Mouse (Mus musculus): ENCODE measurements at regions not wholly inside any gene's neighbourhood (a gene's known extent, or its start where the extent isn't known, plus 50 kb on each side); places are given as distances from the start of the nearest gene placed in this dataset.

- no peak for DNase-seq (ENCODE audit: low read depth)
Measured at GRCm38 (mm10) chr6:97741427-97741826, 65.4 kb upstream of the Mitf start.

- DNase-seq (ENCODE audit: low read depth), result no peak
Measured at GRCm38 (mm10) chr6:97740851-97741201, 66.0 kb upstream of the Mitf start.

GRCm38 (mm10) chr6:97740107-97740850 lies 66.6 kb upstream of the Mitf start:
- DNase-seq (ENCODE audit: low read depth), result no peak

- no peak for DNase-seq (ENCODE audit: low read depth)
Measured at GRCm38 (mm10) chr6:97738846-97739245, 68.0 kb upstream of the Mitf start.

GRCm38 (mm10) chr6:97730835-97731234 lies 76.0 kb upstream of the Mitf start:
- DNase-seq (ENCODE audit: low read depth), result no peak

- DNase-seq (ENCODE audit: low read depth), result no peak
Measured at GRCm38 (mm10) chr6:97718184-97718910, 88.5 kb upstream of the Mitf start.

- DNase-seq (ENCODE audit: low read depth), result no peak
Measured at GRCm38 (mm10) chr6:97707401-97707800, 90.1 kb upstream of the Frmd4b start.

GRCm38 (mm10) chr6:97704361-97704760 lies 87.0 kb upstream of the Frmd4b start:
- no peak for DNase-seq (ENCODE audit: low read depth)

GRCm38 (mm10) chr6:97699752-97700098 lies 82.4 kb upstream of the Frmd4b start:
- no peak for DNase-seq (ENCODE audit: low read depth)

GRCm38 (mm10) chr6:97699054-97699751 lies 81.9 kb upstream of the Frmd4b start:
- peak; percentile 38 for DNase-seq (ENCODE audit: low read depth)

GRCm38 (mm10) chr6:97693281-97693680 lies 75.9 kb upstream of the Frmd4b start:
- DNase-seq (ENCODE audit: low read depth), result no peak

GRCm38 (mm10) chr6:97691136-97691535 lies 73.8 kb upstream of the Frmd4b start:
- peak; percentile 66 for DNase-seq (ENCODE audit: low read depth)

GRCm38 (mm10) chr6:97684335-97684734 lies 67.0 kb upstream of the Frmd4b start:
- no peak for DNase-seq (ENCODE audit: low read depth)

GRCm38 (mm10) chr6:97682213-97682612 lies 64.9 kb upstream of the Frmd4b start:
- no peak for DNase-seq (ENCODE audit: low read depth)

- no peak for DNase-seq (ENCODE audit: low read depth)
Measured at GRCm38 (mm10) chr6:97675181-97675756, 57.9 kb upstream of the Frmd4b start.

- no peak for DNase-seq (ENCODE audit: low read depth)
Measured at GRCm38 (mm10) chr6:97666818-97667629, 49.7 kb upstream of the Frmd4b start.

Measured in gonadal fat pad, adult 2 months (tissue).